Mouse (Mus musculus): Measurements from ENCODE around the gene Lrrc18. TPM values are rescaled to one million over a fixed set of nuclear protein-coding genes. Genes with fewer than 3 reads are reported as not detected.

The Lrrc18 gene
- not detected for polyA plus RNA-seq (2017; shearing (Covaris generic))

DNA sequence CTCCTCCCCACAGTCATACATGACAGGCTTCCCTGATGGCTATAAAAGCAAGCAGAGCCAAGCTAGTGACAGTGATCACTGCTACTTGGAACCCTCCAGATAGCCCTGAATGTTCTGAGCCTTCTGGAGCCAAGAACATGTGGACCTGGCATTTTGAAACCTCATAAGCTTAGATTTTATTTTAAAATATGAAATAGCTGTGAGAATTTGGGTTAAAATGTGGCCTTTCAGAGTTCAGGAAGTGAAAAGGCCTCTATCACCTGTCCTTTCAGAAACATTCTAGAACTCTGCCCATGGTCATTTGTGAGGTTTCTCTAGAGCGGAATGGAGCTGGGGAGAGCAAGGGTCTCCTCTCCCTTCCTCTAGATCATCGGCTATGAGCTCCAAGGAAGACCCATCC lies at the start of gene Lrrc18:
TSS of gene Lrrc18 (plus strand) at position 301 of the 400 bp plus-strand sequence.

Other genes with a start within 250 kb of the Lrrc18 start
- 6.3 TPM for gene Tmem273, start 205.4 kb upstream of the Lrrc18 start, polyA plus RNA-seq (2017; shearing (Covaris generic))
- gene Fam170b, start 157.4 kb upstream of the Lrrc18 start, polyA plus RNA-seq (2017; shearing (Covaris generic)): not detected
- not detected for gene Vstm4, start 134.6 kb upstream of the Lrrc18 start, polyA plus RNA-seq (2017; shearing (Covaris generic))
- gene Wdfy4, start 194.1 kb downstream of the Lrrc18 start, polyA plus RNA-seq (2017; shearing (Covaris generic)): 0.69 TPM
- gene Arhgap22, start 222.6 kb downstream of the Lrrc18 start, polyA plus RNA-seq (2017; shearing (Covaris generic)): 0.60 TPM

Data from inflammation-experienced regulatory T-cells, adult 16 weeks (primary cell).